Mouse (Mus musculus): Measurements from ENCODE around the gene Aaas. TPM values are rescaled to one million over a fixed set of nuclear protein-coding genes. Genes with fewer than 3 reads are reported as not detected.

The Aaas gene
- polyA plus RNA-seq, 1 experiment from 2014 or later = 116 TPM

DNA sequence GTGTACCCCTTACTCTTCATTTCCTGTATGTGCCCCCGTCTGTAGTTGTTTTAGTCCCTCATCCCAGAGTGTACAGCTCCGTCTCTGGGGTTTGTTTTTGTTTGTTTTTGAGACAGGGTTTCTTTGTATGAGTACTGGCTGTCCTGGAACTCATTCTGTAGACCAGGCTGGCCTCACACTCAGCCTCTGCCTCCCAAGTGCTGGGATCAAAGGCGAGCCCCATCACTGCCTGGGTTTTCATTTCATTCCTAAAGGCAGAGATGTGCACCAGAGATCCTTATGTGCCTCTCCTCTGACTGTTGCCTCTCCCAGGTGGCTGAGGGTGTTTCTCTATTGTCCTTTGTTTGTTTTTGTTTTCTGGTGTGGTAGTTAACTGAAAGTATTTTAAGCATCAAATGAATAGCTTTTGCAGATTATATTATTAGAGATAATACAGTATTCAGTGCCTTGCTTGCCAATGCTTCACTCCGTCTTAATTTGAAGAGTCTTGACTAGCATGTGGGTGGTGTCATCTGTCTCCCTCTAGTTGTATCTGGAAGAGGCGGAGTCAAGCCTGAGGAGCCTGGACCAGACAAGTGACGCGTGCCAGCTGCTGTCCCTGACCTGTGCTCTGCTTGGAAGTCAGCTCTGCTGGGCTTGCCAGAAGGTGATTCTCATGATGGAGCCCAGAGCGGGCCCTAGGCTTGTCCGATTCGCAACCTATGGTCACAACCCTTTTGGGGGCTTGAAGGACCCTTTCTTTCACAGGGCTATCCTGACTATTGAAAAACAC, 40.3 kb downstream of the Aaas start:
- WGBS = 80% methylated on average over 10 of the region's 10 CpGs
- H3K4me1 ChIP-seq (ENCODE audit: control insufficient read depth, insufficient read depth, low read length) = no peaks in the 10 kb centered on the region
- no peak for DNase-seq (ENCODE audit: low spot score)
- no peak overlapping the region for H3K4me3 ChIP-seq (ENCODE audit: low read depth, low read length)
- H3K4me2 ChIP-seq (ENCODE audit: low read depth, severe bottlenecking) = no peak overlapping the region
- ATAC-seq (ENCODE audit: insufficient number of reproducible peaks, low FRiP score, low TSS enrichment, low read depth) = no peak
- no peak overlapping the region for H3K9ac ChIP-seq (ENCODE audit: low read length)
- no peak overlapping the region for H3K27ac ChIP-seq (replicated peaks; ENCODE audit: low read depth, low read length)
- H3K36me3 ChIP-seq (ENCODE audit: control insufficient read depth, insufficient read depth, low read length) = peaks cover 38% of the 10 kb centered on the region
- H3K9me3 ChIP-seq (ENCODE audit: control insufficient read depth, low read length) = no peaks in the 10 kb centered on the region
- no peaks in the 10 kb centered on the region for H3K27me3 ChIP-seq (ENCODE audit: control insufficient read depth, insufficient read depth, low read length)

DNA sequence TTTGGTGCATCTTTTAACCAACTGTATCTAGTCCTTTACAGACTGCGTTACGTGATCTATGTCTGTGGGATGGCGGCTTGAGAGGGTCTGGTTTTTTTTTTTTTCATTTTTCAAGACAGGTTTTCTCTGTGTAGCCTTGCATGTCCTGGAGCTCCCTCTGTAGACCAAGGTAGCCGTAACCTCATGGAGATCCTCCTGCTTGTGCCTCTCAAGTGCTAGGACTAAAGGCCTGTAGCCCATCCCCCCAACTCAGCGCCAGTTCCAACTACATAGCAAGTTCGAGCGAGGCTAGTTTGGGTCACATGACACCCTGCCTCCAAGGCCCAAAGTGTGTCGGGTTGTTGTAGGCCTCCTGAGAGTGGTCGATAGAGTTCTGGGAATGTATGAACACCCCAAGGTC, 41.9 kb downstream of the Aaas start:
- DNase-seq (ENCODE audit: low spot score) (no peak), ATAC-seq (ENCODE audit: insufficient number of reproducible peaks, low FRiP score, low TSS enrichment, low read depth) (no peak)
- H3K36me3 ChIP-seq (ENCODE audit: control insufficient read depth, insufficient read depth, low read length) = peaks cover 43% of the 10 kb centered on the region
- no peaks in the 10 kb centered on the region for H3K4me1 ChIP-seq (ENCODE audit: control insufficient read depth, insufficient read depth, low read length)
- no peaks in the 10 kb centered on the region for H3K27me3 ChIP-seq (ENCODE audit: control insufficient read depth, insufficient read depth, low read length)
- no peak overlapping the region for H3K4me3 ChIP-seq (ENCODE audit: low read depth, low read length)
- no peak overlapping the region for H3K27ac ChIP-seq (replicated peaks; ENCODE audit: low read depth, low read length)
- 88% methylated on average over 9 of the region's 9 CpGs for WGBS
- H3K4me2 ChIP-seq (ENCODE audit: low read depth, severe bottlenecking) = no peak overlapping the region
- H3K9me3 ChIP-seq (ENCODE audit: control insufficient read depth, low read length) = no peaks in the 10 kb centered on the region
- no peak overlapping the region for H3K9ac ChIP-seq (ENCODE audit: low read length)

DNA sequence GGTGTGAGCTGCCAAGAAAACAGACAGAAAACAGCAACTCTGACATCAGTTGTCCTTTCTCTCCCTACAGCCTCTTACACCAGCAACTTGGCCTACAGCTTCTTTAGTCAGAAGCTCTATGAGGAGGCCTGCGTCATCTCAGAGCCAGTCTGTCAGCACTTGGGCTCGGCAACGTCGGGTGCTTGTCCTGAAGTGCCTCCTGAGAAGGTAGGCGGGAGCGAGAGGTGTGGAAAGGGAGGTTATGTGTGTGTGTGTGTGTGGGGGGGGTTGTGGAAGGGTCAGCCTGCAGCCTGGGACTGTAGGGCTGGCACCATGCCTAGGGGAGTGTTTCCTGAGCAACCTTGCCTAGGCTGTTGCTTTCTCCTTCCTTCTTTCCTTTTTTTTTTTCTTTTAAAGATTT, 48.0 kb downstream of the Aaas start:
- Histone ChIP-seq H3K4me2 (ENCODE audit: low read depth, severe bottlenecking) (no peak overlapping the region), H3K4me3 (ENCODE audit: low read depth, low read length) (no peak overlapping the region), H3K27me3 (ENCODE audit: control insufficient read depth, insufficient read depth, low read length) (no peaks in the 10 kb centered on the region), H3K27ac (replicated peaks; ENCODE audit: low read depth, low read length) (no peak overlapping the region), H3K4me1 (ENCODE audit: control insufficient read depth, insufficient read depth, low read length) (no peaks in the 10 kb centered on the region), H3K9me3 (ENCODE audit: control insufficient read depth, low read length) (no peaks in the 10 kb centered on the region), H3K9ac (ENCODE audit: low read length) (no peak overlapping the region), H3K36me3 (ENCODE audit: control insufficient read depth, insufficient read depth, low read length) (peaks cover 54% of the 10 kb centered on the region)
- WGBS = 94% methylated on average over 6 of the region's 6 CpGs
- no peak for DNase-seq (ENCODE audit: low spot score)
- no peak for ATAC-seq (ENCODE audit: insufficient number of reproducible peaks, low FRiP score, low TSS enrichment, low read depth)

DNA sequence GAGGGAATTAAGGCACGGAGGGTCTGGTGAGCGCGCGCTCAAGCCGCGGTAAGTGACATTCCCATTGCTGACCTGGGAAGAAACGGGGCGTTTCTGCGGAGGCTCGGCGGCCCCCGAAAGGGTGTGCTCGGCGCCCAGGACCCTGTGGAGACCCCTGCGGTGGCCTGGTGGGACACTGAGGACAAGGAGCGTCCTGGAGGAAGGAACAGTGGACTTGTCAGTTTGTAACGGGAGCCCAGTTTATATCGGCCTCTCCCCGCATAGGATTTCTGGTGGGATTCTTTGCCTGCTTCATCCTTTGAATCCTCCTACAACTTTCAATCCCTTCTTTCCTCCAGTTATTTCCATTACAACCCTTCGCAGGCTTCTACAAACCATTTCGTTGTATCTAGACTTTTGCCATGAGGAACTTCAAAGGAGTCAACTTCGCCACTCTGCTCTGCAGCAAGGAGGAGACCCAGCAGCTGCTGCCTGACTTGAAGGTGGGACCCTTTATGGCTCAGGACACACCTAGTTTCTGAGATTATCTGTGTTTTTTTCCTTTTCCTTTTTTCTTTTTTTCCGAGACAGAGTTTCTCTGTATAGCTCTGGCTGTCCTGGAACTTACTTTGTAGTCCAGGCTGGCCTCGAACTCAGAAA, 54.1 kb downstream of the Aaas start:
- Histone ChIP-seq H3K9ac (ENCODE audit: low read length) (0 out of 2 replicates have a peak overlapping the region, but pooled peaks have one; percentile 28), H3K4me1 (ENCODE audit: control insufficient read depth, insufficient read depth, low read length) (no peaks in the 10 kb centered on the region), H3K27ac (replicated peaks; ENCODE audit: low read depth, low read length) (no peak overlapping the region), H3K9me3 (ENCODE audit: control insufficient read depth, low read length) (no peaks in the 10 kb centered on the region), H3K36me3 (ENCODE audit: control insufficient read depth, insufficient read depth, low read length) (peaks cover 22% of the 10 kb centered on the region), H3K4me2 (ENCODE audit: low read depth, severe bottlenecking) (peak overlapping the region; percentile 61), H3K4me3 (ENCODE audit: low read depth, low read length) (peak overlapping the region; percentile 61), H3K27me3 (ENCODE audit: control insufficient read depth, insufficient read depth, low read length) (no peaks in the 10 kb centered on the region)
- DNase-seq (ENCODE audit: low spot score) = no peak
- 4% methylated on average over 24 of the region's 24 CpGs for WGBS
- ATAC-seq (ENCODE audit: insufficient number of reproducible peaks, low FRiP score, low TSS enrichment, low read depth) = peak; percentile 31; the same call in 1 of the 2 replicates

DNA sequence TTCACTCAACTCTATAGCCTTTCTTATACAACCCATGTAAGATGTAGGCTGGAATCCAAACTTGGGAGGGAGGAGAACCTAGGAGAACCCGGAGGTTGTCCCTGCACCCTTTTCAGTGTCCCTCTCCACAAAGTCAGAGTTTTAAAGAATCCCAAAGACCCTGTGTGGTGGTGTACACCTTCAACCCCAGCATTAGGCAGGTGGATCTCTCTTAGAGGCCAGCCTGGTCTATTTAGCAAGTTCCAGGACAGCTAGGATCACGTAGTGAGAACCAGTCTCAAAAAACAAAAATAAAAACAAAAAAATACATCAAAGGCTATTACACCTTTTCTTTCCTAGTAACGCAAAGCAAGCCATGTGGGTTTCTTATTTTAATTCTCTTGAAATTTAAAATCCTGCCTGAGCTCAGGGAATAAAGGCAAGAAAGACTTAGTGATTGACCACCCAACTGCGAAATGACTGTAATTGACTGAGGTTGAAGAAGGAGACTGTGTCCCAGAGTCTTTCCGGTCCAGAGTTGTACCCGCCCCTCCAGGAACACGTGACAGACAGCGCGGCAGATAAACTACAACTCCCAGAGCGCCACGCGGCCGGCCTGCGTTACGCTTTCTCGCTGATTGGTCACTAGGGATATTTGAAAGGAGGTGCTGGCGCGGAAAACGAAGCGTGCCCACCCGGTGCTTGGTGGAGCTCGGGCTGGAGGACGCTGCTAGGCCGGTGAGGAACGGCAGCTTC, 54.8 kb downstream of the Aaas start, which contains the start of gene Espl1:
Gene Espl1 (plus strand): TSS at position 634 of the 735 bp plus-strand sequence.
- Histone ChIP-seq H3K27me3 (ENCODE audit: control insufficient read depth, insufficient read depth, low read length) (no peaks in the 10 kb centered on the region), H3K4me3 (ENCODE audit: low read depth, low read length) (peak within 1 kb of the TSS; percentile 61), H3K36me3 (ENCODE audit: control insufficient read depth, insufficient read depth, low read length) (peaks cover 18% of the 10 kb centered on the region), H3K4me1 (ENCODE audit: control insufficient read depth, insufficient read depth, low read length) (no peaks in the 10 kb centered on the region), H3K9me3 (ENCODE audit: control insufficient read depth, low read length) (no peaks in the 10 kb centered on the region), H3K27ac (replicated peaks; ENCODE audit: low read depth, low read length) (no peak within 1 kb of the TSS), H3K4me2 (ENCODE audit: low read depth, severe bottlenecking) (peak within 1 kb of the TSS; percentile 61), H3K9ac (ENCODE audit: low read length) (0 out of 2 replicates have a peak within 1 kb of the TSS, but pooled peaks have one; percentile 28)
- DNase-seq (ENCODE audit: low spot score) = peak; percentile 98
- WGBS = 7% methylated on average over 25 of the region's 25 CpGs
- ATAC-seq (ENCODE audit: insufficient number of reproducible peaks, low FRiP score, low TSS enrichment, low read depth) = peak; percentile 95

Other genes starting within 250 kb of the Aaas start
- 7.2 and 10.0 TPM in 2 replicates for gene Spryd3, start 214.5 kb downstream of the Aaas start, polyA plus RNA-seq (2014; fragmentation: Nextera tagmentation; extraction: Ambion mirVana)
- gene Igfbp6, start 206.4 kb downstream of the Aaas start, polyA plus RNA-seq (2014; fragmentation: Nextera tagmentation; extraction: Ambion mirVana) = 0.17 and 0.57 TPM in 2 replicates
- gene Soat2, start 200.2 kb downstream of the Aaas start, polyA plus RNA-seq (2014; fragmentation: Nextera tagmentation; extraction: Ambion mirVana) = 0.09 and 0.24 TPM in 2 replicates
- 67.5 and 71.1 TPM in 2 replicates for gene Zfp740, start 147.5 kb downstream of the Aaas start, polyA plus RNA-seq (2014; fragmentation: Nextera tagmentation; extraction: Ambion mirVana)
- gene Csad, start 146.0 kb downstream of the Aaas start, polyA plus RNA-seq (2014; fragmentation: Nextera tagmentation; extraction: Ambion mirVana) = 37.3 and 37.5 TPM in 2 replicates
- gene Itgb7, start 118.8 kb downstream of the Aaas start, polyA plus RNA-seq (2014; fragmentation: Nextera tagmentation; extraction: Ambion mirVana) = 0.57 and 0.71 TPM in 2 replicates
- 118 and 119 TPM in 2 replicates for gene Rarg, start 93.3 kb downstream of the Aaas start, polyA plus RNA-seq (2014; fragmentation: Nextera tagmentation; extraction: Ambion mirVana)
- gene Gm9918, start 80.2 kb downstream of the Aaas start, polyA plus RNA-seq (2014; fragmentation: Nextera tagmentation; extraction: Ambion mirVana) = 0.88 and 1.1 TPM in 2 replicates
- gene Mfsd5, start 71.3 kb downstream of the Aaas start, polyA plus RNA-seq (2014; fragmentation: Nextera tagmentation; extraction: Ambion mirVana) = 58.5 and 62.8 TPM in 2 replicates
- 43.3 and 46.9 TPM in 2 replicates for gene Espl1, start 54.5 kb downstream of the Aaas start, polyA plus RNA-seq (2014; fragmentation: Nextera tagmentation; extraction: Ambion mirVana)
- gene Pfdn5, start 24.7 kb downstream of the Aaas start, polyA plus RNA-seq (2014; fragmentation: Nextera tagmentation; extraction: Ambion mirVana) = 463 and 490 TPM in 2 replicates
- gene Myg1, start 19.1 kb downstream of the Aaas start, polyA plus RNA-seq (2014; fragmentation: Nextera tagmentation; extraction: Ambion mirVana) = 122 and 133 TPM in 2 replicates
- gene Sp7, start 16.4 kb upstream of the Aaas start, polyA plus RNA-seq (2014; fragmentation: Nextera tagmentation; extraction: Ambion mirVana) = 1.7 and 2.3 TPM in 2 replicates
- gene Sp1, start 55.4 kb upstream of the Aaas start, polyA plus RNA-seq (2014; fragmentation: Nextera tagmentation; extraction: Ambion mirVana) = 11.8 and 13.3 TPM in 2 replicates
- gene Amhr2, start 94.6 kb upstream of the Aaas start, polyA plus RNA-seq (2014; fragmentation: Nextera tagmentation; extraction: Ambion mirVana) = not detected in 2 replicates
- 79.5 and 80.9 TPM in 2 replicates for gene Prr13, start 108.3 kb upstream of the Aaas start, polyA plus RNA-seq (2014; fragmentation: Nextera tagmentation; extraction: Ambion mirVana)
- gene Pcbp2, start 119.8 kb upstream of the Aaas start, polyA plus RNA-seq (2014; fragmentation: Nextera tagmentation; extraction: Ambion mirVana) = 284 and 287 TPM in 2 replicates
- gene Gm10337, start 153.0 kb upstream of the Aaas start, polyA plus RNA-seq (2014; fragmentation: Nextera tagmentation; extraction: Ambion mirVana) = 6.1 TPM in 1 of 2 replicates, not detected in the other
- 14.3 and 18.2 TPM in 2 replicates for gene Map3k12, start 166.3 kb upstream of the Aaas start, polyA plus RNA-seq (2014; fragmentation: Nextera tagmentation; extraction: Ambion mirVana)
- gene Tarbp2, start 167.4 kb upstream of the Aaas start, polyA plus RNA-seq (2014; fragmentation: Nextera tagmentation; extraction: Ambion mirVana) = 109 and 110 TPM in 2 replicates
- 1.6 and 2.2 TPM in 2 replicates for gene Npff, start 174.2 kb upstream of the Aaas start, polyA plus RNA-seq (2014; fragmentation: Nextera tagmentation; extraction: Ambion mirVana)

Data from limb, embryonic 11.5 days (tissue).